Mouse (Mus musculus) 416B (cell line): ENCODE results near the gene Olfr887.

Experiments
- DNase-seq: peaks from one replicate; pipeline ENCODE4 v3.0.0; 2011; ENCODE audit warnings: low read depth

Olfr887 gene

GRCm38 (mm10) chr9:38083772-38084171 is at the start of gene Olfr887:
Gene Olfr887 (plus strand): TSS chr9:38084072.
- no peak for DNase-seq

DNA sequence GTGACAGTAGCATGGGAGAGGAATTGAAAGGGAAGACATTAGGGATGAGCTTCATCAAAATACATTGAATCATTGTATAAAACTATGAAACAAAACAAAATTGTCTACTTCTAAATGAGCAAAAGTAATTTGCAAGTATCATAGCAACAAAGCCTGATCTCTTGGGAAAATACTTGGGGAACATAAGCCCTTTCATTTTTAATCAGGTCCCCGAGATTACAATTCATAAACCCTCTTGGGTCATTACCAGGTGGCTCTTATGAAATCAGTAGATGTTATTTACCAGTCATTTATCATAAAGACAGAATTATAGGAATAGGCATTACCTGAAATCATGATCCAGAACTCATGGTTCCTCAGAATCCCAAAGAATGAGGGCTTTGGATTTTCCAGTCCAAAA is 37.6 kb upstream of the Olfr887 start, which contains the start of gene Olfr884:
Gene Olfr884 (plus strand): TSS at position 301 of the 400 bp plus-strand sequence.
- no peak for DNase-seq

GRCm38 (mm10) chr9:38061022-38061421 is 22.9 kb upstream of the Olfr887 start, which contains the start of gene Olfr885:
Gene Olfr885 (plus strand): TSS chr9:38061322.
- no peak for DNase-seq

DNA sequence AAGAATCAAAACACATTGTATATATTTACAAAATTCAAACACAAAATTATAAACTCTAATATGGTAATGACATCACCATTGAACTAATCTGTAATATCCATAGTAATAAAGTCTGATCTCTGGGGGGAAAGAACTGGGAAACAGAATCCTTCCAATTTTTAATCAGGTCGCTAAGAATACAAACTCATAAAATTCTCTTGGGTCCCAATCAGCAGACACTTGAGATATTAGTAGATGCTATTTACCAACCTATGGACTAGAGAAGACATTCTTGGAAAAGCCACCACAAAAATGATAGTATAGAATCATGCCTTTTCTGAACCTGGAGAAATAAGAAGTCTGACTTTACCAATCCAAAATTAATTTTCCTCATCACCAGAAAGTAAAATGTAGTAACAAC is 24.0 kb downstream of the Olfr887 start, which contains the start of gene Olfr888:
Gene Olfr888 (plus strand): TSS at position 301 of the 400 bp plus-strand sequence.
- DNase-seq = no peak

DNA sequence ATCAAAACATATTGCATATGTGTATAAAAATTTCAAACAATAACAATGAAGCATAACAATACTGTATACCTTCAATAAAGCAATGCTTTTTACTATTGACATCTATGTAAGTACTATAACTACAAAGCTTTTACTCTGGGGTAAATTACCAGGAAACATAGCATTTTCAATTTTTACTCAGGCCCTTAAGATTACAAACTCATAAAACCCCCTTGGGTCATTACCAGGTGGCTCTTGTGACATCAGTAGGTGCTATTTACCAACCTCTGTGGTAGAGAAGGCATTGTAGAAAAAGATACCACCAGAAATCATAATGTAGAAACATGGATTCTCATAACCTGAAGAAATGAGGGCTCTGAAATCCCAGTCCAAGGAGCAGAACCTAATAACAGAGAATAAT is 31.0 kb downstream of the Olfr887 start, which contains the start of gene Olfr889:
Gene Olfr889 (plus strand): TSS at position 301 of the 400 bp plus-strand sequence.
- DNase-seq = no peak
